Mouse (Mus musculus) right cerebral cortex, postnatal 14 days (tissue): Measurements from ENCODE around the gene Ankrd55.

Source experiments
- DNase-seq: peaks from one replicate; pipeline ENCODE4 v3.0.0; 2022

Ankrd55 gene

GRCm38 (mm10) chr13:112288225-112289178, at the start of gene Ankrd55:
Ankrd55 (plus strand) TSS chr13:112288451.
- peak; percentile 57 for DNase-seq

- DNase-seq, result no peak
These were observed 49.0 kb upstream of the Ankrd55 start for GRCm38 (mm10) chr13:112239239-112239638.

DNA sequence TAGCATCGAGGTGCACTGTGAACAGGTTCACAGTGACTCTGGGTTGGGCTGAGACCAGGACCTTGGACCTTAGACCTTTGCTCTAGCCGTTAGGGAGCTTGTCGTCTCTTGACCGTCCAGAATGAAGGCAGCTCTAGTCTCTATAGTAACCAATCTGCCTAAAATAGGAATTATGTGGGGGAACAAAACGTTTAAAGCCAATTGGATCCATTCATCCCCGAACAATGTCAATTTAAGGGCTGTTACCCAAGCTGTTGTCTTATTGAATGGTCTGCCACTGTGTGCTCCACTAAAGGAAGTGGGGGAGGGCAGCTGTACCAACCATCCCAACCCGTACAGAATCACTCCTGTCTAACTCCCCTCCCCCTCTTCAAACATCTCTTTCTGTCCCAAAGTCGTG, 46.8 kb upstream of the Ankrd55 start:
- DNase-seq, result no peak

DNA sequence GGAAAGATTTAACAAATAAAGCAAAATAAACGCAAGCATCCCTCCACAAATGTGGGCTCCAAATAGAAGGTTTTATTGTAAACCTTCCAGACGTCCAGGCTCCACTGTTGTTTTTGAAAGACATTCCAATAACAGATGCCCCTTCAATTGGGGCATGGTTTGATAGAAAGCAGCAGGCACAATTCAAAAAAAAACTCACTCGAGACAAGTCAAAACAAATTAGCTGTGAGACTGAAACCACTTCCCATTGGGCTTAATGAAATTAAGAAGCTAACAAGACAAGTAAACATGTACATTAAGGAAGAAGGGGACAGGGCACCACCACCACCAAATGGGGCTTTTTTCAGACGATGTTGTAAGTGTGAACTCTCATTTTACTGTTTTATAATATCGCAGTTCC, 43.1 kb upstream of the Ankrd55 start:
- no peak for DNase-seq

GRCm38 (mm10) chr13:112251433-112251832, 36.8 kb upstream of the Ankrd55 start:
- DNase-seq, result no peak

DNA sequence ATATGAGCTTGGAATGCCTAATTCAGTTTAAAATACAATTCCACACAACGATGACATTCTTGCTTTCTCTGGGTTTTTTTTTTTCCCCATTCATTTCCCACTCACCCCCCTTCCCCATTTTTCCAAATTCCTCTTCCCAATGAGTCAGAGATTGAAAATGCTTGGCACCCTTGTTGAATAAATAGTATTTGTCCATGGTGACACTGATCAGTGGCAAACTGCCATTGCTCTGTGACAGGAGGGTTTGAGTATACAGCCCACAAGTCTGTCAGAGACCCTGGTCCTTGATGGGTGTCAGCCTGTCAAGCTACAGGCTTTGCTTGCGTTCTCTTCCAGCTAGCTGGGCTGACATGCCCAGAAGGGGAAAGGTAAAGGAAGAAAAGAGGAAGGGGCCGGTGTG, 36.2 kb upstream of the Ankrd55 start:
- DNase-seq, result no peak

GRCm38 (mm10) chr13:112252991-112253620, 35.1 kb upstream of the Ankrd55 start:
- no peak for DNase-seq

DNA sequence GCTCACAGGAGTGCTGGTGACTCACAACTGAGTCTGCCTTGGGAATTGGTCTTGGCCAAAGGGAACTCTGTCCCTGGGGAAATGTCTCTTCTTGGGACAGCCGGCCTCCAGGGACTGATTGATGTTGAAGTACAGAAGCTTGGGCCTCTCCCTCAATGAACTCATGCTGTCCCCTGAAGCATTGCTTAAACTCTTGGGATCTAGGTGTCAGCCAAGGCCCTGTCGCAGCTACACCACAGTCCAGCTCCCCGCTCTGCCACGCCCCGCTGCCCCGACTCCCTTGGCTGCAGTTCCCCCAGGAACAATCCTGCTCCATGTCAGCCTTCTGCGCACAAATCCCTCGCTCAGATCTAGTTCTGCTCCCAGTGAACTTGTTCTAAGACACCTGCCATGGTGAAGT, 34.1 kb upstream of the Ankrd55 start:
- DNase-seq, result no peak

DNA sequence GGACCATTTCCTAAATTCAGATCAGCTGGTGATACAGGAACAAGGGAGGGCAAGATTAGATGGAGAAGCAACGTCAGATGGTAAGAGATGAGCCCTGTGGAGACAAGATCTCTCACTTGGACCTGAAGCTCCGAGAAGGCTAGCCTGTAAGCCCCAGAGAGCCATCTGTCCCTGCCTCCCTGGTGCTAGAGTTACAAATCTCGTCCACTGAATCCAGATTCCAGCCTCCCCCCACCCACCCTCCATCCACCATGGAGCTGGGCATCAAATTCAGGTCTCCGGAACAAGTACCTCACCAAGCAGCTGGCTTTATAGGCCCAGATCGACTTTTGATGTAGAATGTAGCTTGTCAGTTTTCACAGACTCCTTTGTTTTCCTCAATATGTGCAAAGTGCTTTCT, 32.4 kb upstream of the Ankrd55 start:
- DNase-seq, result no peak

DNA sequence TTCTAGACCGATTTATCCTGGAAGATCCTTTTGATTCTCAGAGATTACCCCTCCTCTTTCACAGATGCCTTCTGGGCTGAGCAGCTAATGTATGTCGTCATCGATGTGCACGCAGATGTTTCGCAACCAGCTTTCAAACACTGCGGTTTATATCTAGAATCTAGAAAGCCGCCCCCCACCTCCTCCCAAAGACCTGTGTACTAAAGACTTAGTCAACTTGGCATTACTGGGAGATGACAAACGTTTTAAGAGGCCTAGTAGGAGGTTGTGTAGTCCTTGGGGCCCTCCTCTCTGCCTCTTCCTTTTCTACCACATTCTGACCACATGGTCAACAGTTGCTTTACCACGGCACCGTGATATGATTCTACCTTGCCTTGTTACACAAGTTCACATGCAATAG, 29.8 kb upstream of the Ankrd55 start:
- DNase-seq, result no peak

DNA sequence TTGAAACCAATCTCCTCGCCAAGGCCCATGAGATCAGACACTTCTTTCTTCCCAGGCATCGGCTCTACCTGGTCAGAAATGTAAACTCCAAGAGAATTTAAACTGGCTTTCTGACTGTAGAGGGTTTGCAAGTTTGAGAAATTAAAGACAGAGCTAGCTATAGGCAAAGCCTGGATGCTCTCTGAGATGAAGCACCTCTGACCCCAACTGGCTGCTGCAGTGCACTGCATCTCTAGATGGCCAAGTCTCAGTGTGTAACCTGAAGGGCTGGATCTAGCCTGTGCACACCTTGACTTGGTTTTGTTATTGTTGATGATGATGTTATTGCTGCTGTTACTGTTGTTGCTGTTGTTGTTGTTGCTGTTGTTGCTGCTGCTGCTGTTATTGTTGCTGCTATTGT, 28.9 kb upstream of the Ankrd55 start:
- peak; percentile 54 for DNase-seq

GRCm38 (mm10) chr13:112264666-112265065, 23.6 kb upstream of the Ankrd55 start:
- DNase-seq, result peak; percentile 38

GRCm38 (mm10) chr13:112271901-112272537, 16.2 kb upstream of the Ankrd55 start:
- DNase-seq, result no peak

- DNase-seq, result no peak
These were observed 13.6 kb upstream of the Ankrd55 start for GRCm38 (mm10) chr13:112274636-112275035.

DNA sequence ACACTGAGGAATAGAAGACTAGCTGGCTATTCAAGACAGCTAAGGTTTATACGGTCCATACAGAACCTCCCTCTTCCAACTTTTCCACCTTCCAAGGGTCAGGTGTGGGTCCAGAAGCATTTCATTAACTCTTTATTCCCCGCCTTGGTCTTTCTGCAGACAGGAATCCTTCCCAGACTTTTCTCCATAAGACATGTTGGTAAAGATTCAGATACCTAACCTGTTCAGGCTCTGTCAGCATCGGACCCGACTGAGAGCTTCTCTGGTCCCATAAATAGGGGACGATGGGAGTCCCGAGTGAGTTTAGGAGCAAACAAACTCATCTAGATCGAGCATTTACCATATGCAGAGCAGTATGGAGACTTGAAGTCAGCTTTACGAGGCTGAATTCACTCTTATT, 12.3 kb upstream of the Ankrd55 start:
- no peak for DNase-seq

GRCm38 (mm10) chr13:112277544-112277943, 10.7 kb upstream of the Ankrd55 start:
- no peak for DNase-seq

DNA sequence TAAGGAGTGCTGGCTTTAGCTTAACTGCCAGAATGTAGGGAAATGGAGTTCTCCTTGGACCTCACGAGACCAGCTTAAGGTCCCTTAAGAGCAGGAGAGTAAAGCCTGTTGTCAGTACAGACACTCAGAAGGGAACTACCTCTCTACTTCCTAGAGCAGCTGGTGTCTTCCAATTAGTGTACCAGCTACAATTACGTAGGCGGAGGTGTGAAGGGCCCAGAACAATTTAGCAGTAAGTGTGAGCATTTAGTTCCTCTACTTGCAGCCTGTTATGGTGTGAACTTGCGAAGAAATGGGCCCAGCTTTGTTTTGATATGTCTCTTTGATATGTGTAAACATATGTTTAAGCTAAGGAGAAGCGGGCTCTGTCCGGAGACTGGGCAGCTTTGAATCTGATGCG, 10.0 kb upstream of the Ankrd55 start:
- DNase-seq, result no peak

- no peak for DNase-seq
These were observed 1.1 kb upstream of the Ankrd55 start for GRCm38 (mm10) chr13:112287135-112287534.

DNA sequence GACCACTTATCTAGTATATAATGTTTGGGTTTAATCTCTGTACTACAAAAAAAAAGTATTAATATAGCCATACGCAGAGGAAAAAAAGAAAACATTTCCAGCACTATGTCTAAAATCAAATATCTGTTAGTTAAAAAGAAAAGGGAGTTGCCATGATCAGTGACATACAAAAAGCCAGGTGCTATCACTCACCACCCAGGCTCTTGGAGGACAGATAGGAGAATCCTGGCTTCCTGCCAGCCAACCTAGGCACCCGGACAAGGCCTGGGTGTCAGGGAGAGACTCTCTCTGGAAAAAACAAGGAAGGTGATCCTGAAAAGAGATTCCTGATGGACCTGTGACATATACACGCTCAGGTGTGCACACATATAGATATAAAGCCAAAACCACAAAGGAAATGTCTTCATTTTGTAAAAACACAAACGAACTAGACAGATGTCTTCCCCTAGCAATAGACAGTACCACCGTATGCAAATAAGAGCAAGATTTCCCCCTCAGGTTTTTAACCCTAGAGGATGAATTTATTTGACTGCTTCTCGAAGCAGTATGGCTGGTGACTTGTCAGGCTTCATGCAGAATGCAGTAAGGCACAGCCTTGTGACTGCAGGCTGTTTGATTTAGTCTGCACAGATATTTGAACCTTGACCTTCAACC, 553 bp upstream of the Ankrd55 start:
- no peak for DNase-seq

- no peak for DNase-seq
These were observed 1.1 kb downstream of the Ankrd55 start for GRCm38 (mm10) chr13:112289338-112289737.

DNA sequence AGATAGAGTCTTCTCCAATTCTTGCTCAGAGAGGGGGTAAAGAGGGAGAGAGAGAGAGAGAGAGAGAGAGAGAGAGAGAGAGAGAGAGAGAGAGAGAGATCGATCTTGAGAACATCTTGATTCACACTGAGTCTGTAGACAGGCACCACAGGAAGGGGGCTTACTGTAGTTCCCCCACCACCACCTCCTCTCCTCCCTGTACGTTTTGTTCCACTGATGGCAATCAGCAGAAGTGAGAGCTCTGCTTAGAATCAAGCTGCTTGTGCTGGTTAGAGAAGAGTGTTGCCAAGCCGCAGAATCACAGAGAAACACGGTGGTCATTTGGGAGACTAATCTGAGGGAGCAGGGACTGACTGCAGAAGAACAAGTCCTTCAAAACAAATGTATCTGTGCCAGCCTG, 1.7 kb downstream of the Ankrd55 start:
- DNase-seq, result no peak

GRCm38 (mm10) chr13:112292489-112292888, 4.2 kb downstream of the Ankrd55 start:
- DNase-seq, result peak; percentile 52

GRCm38 (mm10) chr13:112293092-112293491, 4.8 kb downstream of the Ankrd55 start:
- no peak for DNase-seq
